In the genomic region with DNA sequence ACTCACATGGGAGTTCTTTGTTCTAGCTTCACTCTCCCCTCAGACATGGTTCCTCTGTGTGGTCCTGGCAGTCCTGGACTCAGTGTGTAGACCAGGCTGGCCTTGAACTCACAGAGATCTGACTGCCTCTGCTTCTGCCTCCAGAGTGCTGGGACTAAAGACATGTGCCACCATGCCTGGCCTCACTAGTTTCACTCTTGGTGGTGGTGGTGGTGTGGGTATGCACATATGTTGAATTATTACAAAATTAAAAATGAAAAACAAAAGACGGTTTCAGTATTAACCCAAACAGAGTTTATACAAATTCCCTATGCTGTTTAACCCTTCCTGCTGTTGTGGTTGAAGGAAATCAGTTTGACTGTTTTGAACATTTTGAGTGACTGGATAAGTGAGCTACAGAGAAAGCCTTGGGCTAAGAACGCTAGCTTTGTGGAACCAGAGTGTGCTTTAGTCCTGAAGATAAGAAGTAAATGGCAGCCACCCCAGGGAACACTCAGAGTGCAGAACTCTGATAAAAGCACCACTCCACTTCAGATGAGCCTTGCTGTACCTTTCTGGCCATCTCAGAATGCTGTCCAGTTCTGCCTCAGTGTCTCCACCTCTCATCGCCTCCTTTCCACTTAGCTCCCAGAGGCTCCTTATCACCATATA, we compare ENCODE assay signal across 26 mouse cellular contexts. TPM values are rescaled to one million over a fixed set of nuclear protein-coding genes. Genes with fewer than 3 reads are reported as not detected.
DNase-seq lines count a peak whose midpoint lies in the region; ATAC-seq and TF ChIP-seq lines count a peak whose summit lies in the region.
"Had no signal": no experiment of that assay in that cellular context is flagged by ENCODE, and none has a peak within 500 bp of the region (broad histone marks: within the 10 kb centered on the region; RNA-seq: fewer than 3 reads in every experiment).

No protein-coding gene starts in this region.

- peak; percentile 89 for ATAC-seq in liver, embryonic 11.5 days (replicated peaks; ENCODE audit: low FRiP score)
- peak; percentile 47 for ATAC-seq in liver, postnatal 0 days
- ATAC-seq: forebrain, embryonic 14.5 days; Patski had no signal

- WGBS in liver, embryonic 11.5 days: 58% methylated on average over 3 of the region's 3 CpGs
- WGBS in liver, postnatal 0 days (ENCODE audit: insufficient replicate concordance): 51% methylated on average over 3 of the region's 3 CpGs

- H3K4me2 ChIP-seq in liver, embryonic 11.5 days: peak overlapping the region; percentile 18; the same call in 1 of the 2 replicates
- H3K4me2 ChIP-seq in liver, postnatal 0 days (ENCODE audit: low read depth, low read length): no peak overlapping the region
- H3K4me2 ChIP-seq: embryonic facial prominence, embryonic 13.5 days; heart, embryonic 13.5 days; hindbrain, embryonic 13.5 days; limb, embryonic 15.5 days; midbrain, embryonic 12.5 days; neural tube, embryonic 12.5 days had no signal

- no peaks in the 10 kb centered on the region for H3K27me3 ChIP-seq in liver, embryonic 11.5 days (replicated peaks; ENCODE audit: control insufficient read depth, insufficient read depth, low read length)
- no peaks in the 10 kb centered on the region for H3K27me3 ChIP-seq in liver, postnatal 0 days (ENCODE audit: insufficient read depth, low read length)
- H3K27me3 ChIP-seq: embryonic facial prominence, embryonic 13.5 days; heart, embryonic 13.5 days; hindbrain, embryonic 13.5 days; limb, embryonic 15.5 days; neural tube, embryonic 12.5 days; Patski had no signal

- peak; percentile 60 for TF ChIP-seq EP300 in liver, postnatal 0 days (IDR thresholded peaks at IDR 0.05; ENCODE audit: low read depth)

- H3K36me3 ChIP-seq in liver, embryonic 11.5 days (ENCODE audit: control insufficient read depth, insufficient read depth, low read length): no peaks in the 10 kb centered on the region
- no peaks in the 10 kb centered on the region for H3K36me3 ChIP-seq in liver, postnatal 0 days (replicated peaks; ENCODE audit: insufficient read depth, low read length)
- H3K36me3 ChIP-seq: embryonic facial prominence, embryonic 13.5 days; heart, embryonic 13.5 days; hindbrain, embryonic 13.5 days; limb, embryonic 15.5 days; midbrain, embryonic 12.5 days; neural tube, embryonic 12.5 days had no signal

- peak; percentile 37 for DNase-seq in heart, adult 11 months
- no peak for DNase-seq in heart, postnatal 4 days
- DNase-seq in c-Kit-positive CD71-positive TER-119-negative erythroid progenitor cells, embryonic 14.5 days (ENCODE audit: low read depth): peak; percentile 56
- no peak for DNase-seq in liver, embryonic 11.5 days (ENCODE audit: low spot score)
- no peak for DNase-seq in liver, postnatal 0 days
- no peak for DNase-seq in thymus, adult 18-20 months
- no peak for DNase-seq in neural tube, embryonic 10.5 days (ENCODE audit: extremely low spot score, low spot score)
- DNase-seq in adrenal gland, postnatal 4 days (ENCODE audit: low spot score in 2 of 2): no peak
- DNase-seq: adrenal gland, postnatal 36 days; cerebellum, adult 18-20 months; cerebellum, postnatal 25 days; embryo, embryonic 11 days; gastrocnemius, adult 2 months; kidney, adult 11 months; left cerebral cortex, postnatal 4 days; lung, postnatal 4 days; right cerebral cortex, postnatal 14 days had no signal

- peak overlapping the region; percentile 6; the same call in 1 of the 2 replicates for H3K27ac ChIP-seq in liver, embryonic 11.5 days (ENCODE audit: low read depth, low read length)
- no peak overlapping the region for H3K27ac ChIP-seq in liver, postnatal 0 days (ENCODE audit: low read depth)
- H3K27ac ChIP-seq: embryonic facial prominence, embryonic 13.5 days; gastrocnemius, adult 2 months; heart, embryonic 13.5 days; kidney, postnatal 0 days; limb, embryonic 15.5 days; midbrain, embryonic 12.5 days; neural tube, embryonic 12.5 days had no signal

- no peak overlapping the region for H3K9ac ChIP-seq in liver, embryonic 11.5 days (ENCODE audit: low read depth, low read length)
- no peak overlapping the region for H3K9ac ChIP-seq in liver, postnatal 0 days (replicated peaks)
- H3K9ac ChIP-seq: embryonic facial prominence, embryonic 13.5 days; heart, embryonic 13.5 days; hindbrain, embryonic 13.5 days; limb, embryonic 15.5 days; midbrain, embryonic 12.5 days; neural tube, embryonic 12.5 days had no signal

- H3K4me1 ChIP-seq in liver, embryonic 11.5 days (replicated peaks; ENCODE audit: control insufficient read depth, insufficient read depth, low read length): peaks cover 13% of the 10 kb centered on the region
- H3K4me1 ChIP-seq in liver, postnatal 0 days (ENCODE audit: insufficient read depth): peaks cover 12% of the 10 kb centered on the region

- H3K9me3 ChIP-seq in liver, embryonic 11.5 days (ENCODE audit: control insufficient read depth, low read length): no peaks in the 10 kb centered on the region
- no peaks in the 10 kb centered on the region for H3K9me3 ChIP-seq in liver, postnatal 0 days (ENCODE audit: low read length)
- H3K9me3 ChIP-seq: embryonic facial prominence, embryonic 13.5 days; heart, embryonic 13.5 days; hindbrain, embryonic 13.5 days; limb, embryonic 15.5 days; midbrain, embryonic 12.5 days; neural tube, embryonic 12.5 days had no signal

- H3K4me3 ChIP-seq in liver, embryonic 11.5 days (ENCODE audit: low read depth, low read length): no peak overlapping the region
- H3K4me3 ChIP-seq in liver, postnatal 0 days (ENCODE audit: low read depth, low read length): no peak overlapping the region
- H3K4me3 ChIP-seq: embryonic facial prominence, embryonic 13.5 days; gastrocnemius, adult 2 months; heart, embryonic 13.5 days; hindbrain, embryonic 13.5 days; limb, embryonic 15.5 days; midbrain, embryonic 12.5 days; neural tube, embryonic 12.5 days had no signal

- TF ChIP-seq CTCF in liver, postnatal 0 days (IDR thresholded peaks at IDR 0.05; ENCODE audit: low read depth): no peak

RNA-seq across cellular contexts. Expression of a gene that starts 16.0 kb away (rescaled TPM):
- 1 to 10 TPM; 7.4 to 8.1 TPM for total RNA-seq in heart, postnatal 4 days (2021)
- 3.9 and 6.6 TPM in 2 replicates for polyA plus RNA-seq in liver, embryonic 11.5 days (2014; fragmentation: Nextera tagmentation; extraction: Ambion mirVana)
- 10.0 and 10.8 TPM in 2 replicates for polyA plus RNA-seq in liver, postnatal 0 days (2015; fragmentation: Nextera tagmentation; extraction: Ambion mirVana)
- total RNA-seq in adrenal gland, postnatal 4 days (2021): 10 to 100 TPM; 52.7 to 60.0 TPM

Comparison
In these comparisons a context has a peak if more than half of its experiments do, and no peak if none do; other contexts are left out.
1. DNase-seq: peak in heart, adult 11 months (single experiment) and c-Kit-positive CD71-positive TER-119-negative erythroid progenitor cells, embryonic 14.5 days (single experiment); none in heart, postnatal 4 days (single experiment), liver, embryonic 11.5 days (single experiment), liver, postnatal 0 days (single experiment), thymus, adult 18-20 months (0 of 2), neural tube, embryonic 10.5 days (single experiment) and adrenal gland, postnatal 4 days (0 of 2).
2. RNA of a gene that starts 16.0 kb away (total RNA-seq): 52.7 to 60.0 TPM in adrenal gland, postnatal 4 days; 7.4 to 8.1 TPM in heart, postnatal 4 days; every median in the first group is over 4 times any median in the second.